Mouse (Mus musculus): ENCODE measurements around the gene Csrnp3.

- TF ChIP-seq EP300 (IDR thresholded peaks at IDR 0.05; ENCODE audit: low read depth) (no peak), CTCF (IDR thresholded peaks at IDR 0.05; ENCODE audit: low read depth) (no peak)
Measured at GRCm38 (mm10) chr2:65988788-65989187, 143.2 kb downstream of the Csrnp3 start.

Measured in liver, postnatal 0 days (tissue).